8 mouse cellular contexts compared by ENCODE assay signal in genomic region chr11:60810046-60810965, GRCm38 (mm10). TPM values are rescaled to one million over a fixed set of nuclear protein-coding genes. Genes with fewer than 3 reads are reported as not detected.
A peak's percentile ranks its signal among the peaks of the same experiment; 100 is the strongest.
DNase-seq lines count a peak whose midpoint lies in the region; ATAC-seq and TF ChIP-seq lines count a peak whose summit lies in the region.

No protein-coding gene starts in this region.

- no peak overlapping the region for H3K27ac ChIP-seq in heart, adult 2 months
- no peak overlapping the region for H3K27ac ChIP-seq in hindbrain, embryonic 13.5 days
- no peak overlapping the region for H3K27ac ChIP-seq in liver, embryonic 12.5 days

- no peak overlapping the region for H3K9ac ChIP-seq in heart, adult 2 months (ENCODE audit: low read depth, low read length)
- peak overlapping the region; percentile 30; the same call in 1 of the 2 replicates for H3K9ac ChIP-seq in hindbrain, embryonic 13.5 days
- peak overlapping the region; percentile 58 for H3K9ac ChIP-seq in liver, embryonic 12.5 days

- 45% methylated on average over 14 of the region's 14 CpGs for WGBS in heart, adult 2 months
- WGBS in hindbrain, embryonic 13.5 days = 18% methylated on average over 14 of the region's 14 CpGs
- WGBS in liver, embryonic 12.5 days (ENCODE audit: insufficient replicate concordance) = 6% methylated on average over 14 of the region's 14 CpGs

- H3K4me2 ChIP-seq in hindbrain, embryonic 13.5 days = peak overlapping the region; percentile 81
- peak overlapping the region; percentile 76 for H3K4me2 ChIP-seq in liver, embryonic 12.5 days

- no peak for TF ChIP-seq POLR2A in heart, adult 2 months (IDR thresholded peaks at IDR 0.05; ENCODE audit: insufficient read depth, low read depth, low read length)

- no peaks in the 10 kb centered on the region; the same call in 1 of the 2 replicates for H3K4me1 ChIP-seq in heart, adult 2 months (ENCODE audit: control insufficient read depth, insufficient read depth, low read length)
- H3K4me1 ChIP-seq in G1E (ENCODE audit: insufficient read depth, low read depth, low read length) = peaks cover 52% of the 10 kb centered on the region
- peaks cover 21% of the 10 kb centered on the region for H3K4me1 ChIP-seq in hindbrain, embryonic 13.5 days (replicated peaks)
- peaks cover 36% of the 10 kb centered on the region for H3K4me1 ChIP-seq in liver, embryonic 12.5 days

- no peak for TF ChIP-seq CTCF in heart, adult 2 months (IDR thresholded peaks at IDR 0.05)
- TF ChIP-seq CTCF in G1E (IDR thresholded peaks at IDR 0.05; ENCODE audit: low read depth, low read length) = no peak

- DNase-seq in heart, adult 2 months = no peak
- no peak for DNase-seq in heart, postnatal 25 days (ENCODE audit: low spot score)
- no peak for DNase-seq in G1E (ENCODE audit: low spot score)
- DNase-seq in urinary bladder, postnatal 36 days (ENCODE audit: low spot score in 2 of 2) = peak; percentile 27 to 50
- DNase-seq in cerebellum, postnatal 4 days (ENCODE audit: low spot score in 2 of 2) = no peak
- DNase-seq in c-Kit-positive CD71-positive TER-119-positive erythroid progenitor cells, embryonic 14.5 days (ENCODE audit: low spot score) = no peak

- H3K79me2 ChIP-seq in heart, adult 2 months (replicated peaks; ENCODE audit: control insufficient read depth, insufficient read depth, low read length) = no peaks in the 10 kb centered on the region

- TF ChIP-seq EP300 in heart, adult 2 months (IDR thresholded peaks at IDR 0.05; ENCODE audit: insufficient read depth, low read depth, low read length) = no peak

- no peaks in the 10 kb centered on the region for H3K36me3 ChIP-seq in heart, adult 2 months (ENCODE audit: control insufficient read depth, insufficient read depth, low read length)
- H3K36me3 ChIP-seq in G1E (replicated peaks) = peaks cover 32% of the 10 kb centered on the region
- no peaks in the 10 kb centered on the region for H3K36me3 ChIP-seq in hindbrain, embryonic 13.5 days
- H3K36me3 ChIP-seq in liver, embryonic 12.5 days = peaks cover 9% of the 10 kb centered on the region

- no peak for ATAC-seq in G1E (ENCODE audit: extremely low read depth, insufficient number of reproducible peaks, low FRiP score, poor library complexity, severe bottlenecking)
- ATAC-seq in hindbrain, embryonic 13.5 days (ENCODE audit: low FRiP score) = no peak
- ATAC-seq in liver, embryonic 12.5 days = no peak

- intact Hi-C loops in heart, adult 2 months (cut with DNase I) = no loop called here
- intact Hi-C loops in heart, postnatal 25 days (cut with DNase I) = no loop called here

- no peaks in the 10 kb centered on the region for H3K27me3 ChIP-seq in heart, adult 2 months (ENCODE audit: control insufficient read depth, insufficient read depth, low read length)
- peaks cover 4% of the 10 kb centered on the region; the same call in 1 of the 2 replicates for H3K27me3 ChIP-seq in G1E (ENCODE audit: insufficient read depth, low read length)
- no peaks in the 10 kb centered on the region for H3K27me3 ChIP-seq in hindbrain, embryonic 13.5 days
- no peaks in the 10 kb centered on the region for H3K27me3 ChIP-seq in liver, embryonic 12.5 days (replicated peaks)

- H3K4me3 ChIP-seq in heart, adult 2 months = peak overlapping the region; percentile 47
- H3K4me3 ChIP-seq in G1E (ENCODE audit: low read depth, low read length) = peak overlapping the region; percentile 73
- H3K4me3 ChIP-seq in hindbrain, embryonic 13.5 days = peak overlapping the region; percentile 45
- peak overlapping the region; percentile 54 for H3K4me3 ChIP-seq in liver, embryonic 12.5 days

- no peaks in the 10 kb centered on the region for H3K9me3 ChIP-seq in G1E (replicated peaks)
- no peaks in the 10 kb centered on the region for H3K9me3 ChIP-seq in hindbrain, embryonic 13.5 days
- H3K9me3 ChIP-seq in liver, embryonic 12.5 days (replicated peaks) = no peaks in the 10 kb centered on the region

RNA-seq across cellular contexts. Expression of gene Shmt1, which starts 1.2 kb away (rescaled TPM):
- total RNA-seq in heart, adult 2 months (2021) = 10 to 100 TPM in 1 of 2 experiments, 1 to 10 TPM in 1; 8.4 to 10.5 TPM
- polyA plus RNA-seq in heart, adult 2 months (2012; rRNA removed) = 7.4 TPM in 2 replicates
- total RNA-seq in heart, postnatal 25 days (2021) = 10 to 100 TPM in 1 of 2 experiments, 1 to 10 TPM in 1; 5.1 to 12.6 TPM
- total RNA-seq in G1E (2014; fragmentation: Nextera tagmentation) (22.2 and 24.7 TPM in 2 replicates), G1E (2017) (107 and 120 TPM in 2 replicates)
- 6.7 and 11.1 TPM in 2 replicates for polyA plus RNA-seq in G1E (2012)
- 7.9 and 12.2 TPM in 2 replicates for polyA plus RNA-seq in hindbrain, embryonic 13.5 days (2015; fragmentation: Nextera tagmentation; extraction: Ambion mirVana)
- polyA plus RNA-seq in liver, embryonic 12.5 days (2016; fragmentation: Nextera tagmentation; extraction: Ambion mirVana) = 60.5 and 70.9 TPM in 2 replicates

RNA-seq across cellular contexts. Expression of gene Dhrs7b, which starts 20.1 kb away (rescaled TPM):
- 10 to 100 TPM; 20.6 to 21.0 TPM for total RNA-seq in heart, adult 2 months (2021)
- 14.4 and 22.1 TPM in 2 replicates for polyA plus RNA-seq in heart, adult 2 months (2012; rRNA removed)
- 10 to 100 TPM; 20.1 to 20.8 TPM for total RNA-seq in heart, postnatal 25 days (2021)
- 15.2 and 15.7 TPM in 2 replicates for total RNA-seq in G1E (2014; fragmentation: Nextera tagmentation)
- total RNA-seq in G1E (2017) = 21.9 and 23.9 TPM in 2 replicates
- 2.6 and 3.2 TPM in 2 replicates for polyA plus RNA-seq in G1E (2012)
- polyA plus RNA-seq in hindbrain, embryonic 13.5 days (2015; fragmentation: Nextera tagmentation; extraction: Ambion mirVana) = 30.7 and 33.3 TPM in 2 replicates
- 27.3 and 30.4 TPM in 2 replicates for polyA plus RNA-seq in liver, embryonic 12.5 days (2016; fragmentation: Nextera tagmentation; extraction: Ambion mirVana)

RNA-seq across cellular contexts. Expression of gene Smcr8, which starts 33.0 kb away (rescaled TPM):
- total RNA-seq in heart, adult 2 months (2021) = 10 to 100 TPM; 13.9 to 15.3 TPM
- polyA plus RNA-seq in heart, adult 2 months (2012; rRNA removed) = 6.0 and 9.7 TPM in 2 replicates
- 10 to 100 TPM; 13.4 to 16.3 TPM for total RNA-seq in heart, postnatal 25 days (2021)
- total RNA-seq in G1E (2014; fragmentation: Nextera tagmentation) (54.9 and 56.1 TPM in 2 replicates), G1E (2017) (42.1 and 44.7 TPM in 2 replicates)
- 1.8 and 2.4 TPM in 2 replicates for polyA plus RNA-seq in G1E (2012)
- polyA plus RNA-seq in hindbrain, embryonic 13.5 days (2015; fragmentation: Nextera tagmentation; extraction: Ambion mirVana) = 5.9 and 6.5 TPM in 2 replicates
- polyA plus RNA-seq in liver, embryonic 12.5 days (2016; fragmentation: Nextera tagmentation; extraction: Ambion mirVana) = 4.2 and 4.3 TPM in 2 replicates

RNA-seq across cellular contexts. Expression of gene Top3a, which starts 33.1 kb away (rescaled TPM):
- 1 to 10 TPM; 3.7 to 4.6 TPM for total RNA-seq in heart, adult 2 months (2021)
- 3.3 and 3.4 TPM in 2 replicates for polyA plus RNA-seq in heart, adult 2 months (2012; rRNA removed)
- 1 to 10 TPM; 4.1 to 4.2 TPM for total RNA-seq in heart, postnatal 25 days (2021)
- total RNA-seq in G1E (2014; fragmentation: Nextera tagmentation) (20.3 and 24.0 TPM in 2 replicates), G1E (2017) (20.3 and 24.0 TPM in 2 replicates)
- polyA plus RNA-seq in G1E (2012) = 8.4 and 11.1 TPM in 2 replicates
- 10.3 and 10.4 TPM in 2 replicates for polyA plus RNA-seq in hindbrain, embryonic 13.5 days (2015; fragmentation: Nextera tagmentation; extraction: Ambion mirVana)
- polyA plus RNA-seq in liver, embryonic 12.5 days (2016; fragmentation: Nextera tagmentation; extraction: Ambion mirVana) = 10.3 and 10.9 TPM in 2 replicates

Comparison
In these comparisons a context has a peak if more than half of its experiments do, and no peak if none do; other contexts are left out.
1. DNase-seq: peak in urinary bladder, postnatal 36 days (2 of 2); none in heart, adult 2 months (0 of 2), heart, postnatal 25 days (single experiment), G1E (single experiment), cerebellum, postnatal 4 days (0 of 2) and c-Kit-positive CD71-positive TER-119-positive erythroid progenitor cells, embryonic 14.5 days (single experiment).
2. Peak in every context shown above with its lines, with median percentiles within 50 percentile points of each other: H3K4me3 ChIP-seq.